Mouse (Mus musculus): ENCODE results near the gene Pde3a.
A peak's percentile ranks its signal among the peaks of the same experiment; 100 is the strongest.

The Pde3a gene

DNA sequence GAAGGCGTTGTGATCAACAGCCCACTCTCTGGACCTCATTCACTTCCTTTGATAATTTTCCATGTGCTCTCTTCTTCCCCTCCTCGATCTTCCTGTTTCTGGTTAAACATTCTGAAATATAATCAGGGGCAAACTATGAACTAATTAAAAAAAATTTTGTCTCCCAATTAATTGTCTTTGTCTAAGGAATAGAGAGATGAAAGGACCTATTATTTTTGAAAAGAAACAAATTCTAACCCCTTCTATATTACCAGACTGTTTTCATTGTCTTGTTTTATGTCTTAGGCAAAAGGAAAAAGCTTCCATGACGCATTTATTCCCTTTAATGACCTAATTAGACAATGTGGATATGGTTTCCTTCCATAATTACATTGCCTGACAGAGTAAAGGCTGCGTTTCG lies 156.4 kb downstream of the Pde3a start:
- no peak for DNase-seq (ENCODE audit: low spot score)

GRCm38 (mm10) chr6:141408758-141409157 lies 159.7 kb downstream of the Pde3a start:
- DNase-seq (ENCODE audit: low spot score), result no peak

DNA sequence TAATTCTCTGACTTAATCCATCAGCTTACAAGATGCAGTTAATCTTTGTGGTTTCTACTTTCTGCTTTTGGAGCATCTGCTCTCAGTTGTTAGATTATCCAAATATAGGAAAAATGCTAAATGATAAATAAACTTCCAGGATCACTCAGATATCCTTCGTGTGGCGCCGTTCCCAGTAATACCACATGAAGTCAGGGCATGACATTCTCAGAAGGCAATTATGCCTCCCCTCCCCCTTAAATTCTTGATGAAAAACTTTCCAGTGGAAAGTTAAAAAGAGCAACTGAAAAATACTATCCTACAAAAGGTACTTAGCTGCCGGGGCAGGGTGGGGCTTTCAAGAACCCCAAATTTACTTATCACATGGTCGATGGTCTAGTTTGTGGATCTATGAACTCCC lies 161.8 kb downstream of the Pde3a start:
- DNase-seq (ENCODE audit: low spot score), result no peak

DNA sequence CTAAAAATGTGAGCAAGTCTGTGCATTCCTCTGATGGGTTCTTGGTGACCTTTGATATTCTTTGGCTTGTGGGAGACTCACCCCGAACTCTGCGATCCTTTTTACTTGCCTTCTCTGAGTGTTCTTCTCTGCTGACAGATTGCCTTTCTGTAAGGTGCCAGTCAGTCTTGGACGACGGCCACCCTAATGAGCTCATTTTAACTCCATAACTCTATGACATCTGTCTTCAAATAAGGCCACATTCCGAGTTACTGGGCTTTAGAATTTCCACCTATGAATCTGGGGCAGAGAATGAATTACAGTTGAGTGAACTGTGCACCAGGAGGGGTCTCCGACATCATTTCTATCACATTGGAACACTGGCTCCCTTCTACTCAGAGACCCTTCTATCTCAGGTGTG lies 176.0 kb downstream of the Pde3a start:
- DNase-seq (ENCODE audit: low spot score), result no peak

GRCm38 (mm10) chr6:141428587-141428986 lies 179.5 kb downstream of the Pde3a start:
- no peak for DNase-seq (ENCODE audit: low spot score)

GRCm38 (mm10) chr6:141430134-141430533 lies 181.1 kb downstream of the Pde3a start:
- DNase-seq (ENCODE audit: low spot score), result no peak

DNA sequence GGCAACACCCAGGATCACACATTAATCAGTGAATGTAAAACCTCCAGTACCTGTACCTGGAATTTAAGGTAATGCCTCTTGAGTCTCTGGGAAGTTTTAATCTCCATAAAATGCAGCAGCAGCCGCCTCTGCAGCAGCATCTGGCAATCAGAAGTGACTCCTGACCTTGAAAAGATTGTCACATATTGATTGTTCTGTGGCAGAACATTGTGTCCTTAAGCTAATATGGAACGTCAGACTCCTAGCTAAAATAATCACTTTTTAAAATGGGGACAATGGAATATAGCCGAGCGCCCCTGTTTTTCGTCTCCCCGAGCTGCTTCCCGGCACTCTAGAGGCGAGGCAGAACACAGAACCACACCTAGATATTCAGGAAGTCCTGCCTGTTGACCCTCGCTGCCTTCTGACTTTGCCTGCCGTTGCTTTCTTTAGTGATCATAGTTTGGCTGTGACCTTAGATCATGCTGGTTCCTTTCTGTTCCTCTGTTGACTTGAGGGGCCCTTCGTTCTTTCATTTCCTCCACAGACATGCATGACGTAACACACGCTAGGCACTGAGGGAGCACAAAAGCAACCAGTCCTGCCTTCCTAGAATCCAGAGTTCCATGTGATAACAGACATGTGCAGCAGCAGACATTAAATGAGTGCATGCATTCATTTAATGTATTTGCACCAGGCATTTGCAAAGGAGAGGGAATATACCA lies 183.4 kb downstream of the Pde3a start:
- DNase-seq (ENCODE audit: low spot score), result no peak

DNA sequence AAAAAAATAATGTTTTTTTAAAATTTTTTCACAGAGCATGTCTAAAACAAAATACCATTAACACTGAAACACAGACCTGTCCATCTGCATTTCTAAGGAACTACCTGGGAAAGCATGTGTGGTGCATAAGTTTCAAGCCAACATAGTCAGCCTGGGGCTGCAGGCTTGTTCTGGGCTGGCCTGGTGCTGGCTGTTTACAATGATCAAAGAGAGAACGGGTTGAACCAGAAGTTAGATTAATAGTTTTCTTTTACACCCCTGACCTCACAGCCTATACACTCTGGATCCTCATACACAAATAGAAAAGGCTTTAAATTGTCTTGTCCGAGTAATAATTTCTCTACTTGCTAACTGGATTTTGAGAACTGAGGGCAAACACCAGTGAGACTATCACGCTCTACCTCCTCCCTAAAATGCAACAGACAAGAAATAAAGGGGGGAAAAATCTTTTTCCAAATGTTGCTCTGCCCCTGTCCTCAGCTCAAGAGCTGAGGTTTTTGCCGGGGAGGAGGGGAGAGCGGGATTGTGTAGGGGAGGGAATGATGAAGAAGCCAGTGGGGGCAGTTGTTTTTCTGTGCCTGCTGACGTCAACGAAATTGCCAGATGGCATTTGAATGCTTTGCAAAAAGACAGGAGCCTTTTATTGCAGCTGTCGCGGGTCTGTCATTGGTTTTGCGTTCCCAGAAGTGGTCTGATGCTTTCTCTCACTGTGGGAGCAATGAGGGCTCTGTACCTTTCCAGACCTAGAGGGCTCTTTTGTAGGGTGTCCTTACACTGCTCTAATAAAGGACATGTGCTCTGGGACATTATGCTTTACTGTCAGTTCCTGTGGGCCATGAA lies 185.1 kb downstream of the Pde3a start:
- peak; percentile 68 for DNase-seq (ENCODE audit: low spot score)

DNA sequence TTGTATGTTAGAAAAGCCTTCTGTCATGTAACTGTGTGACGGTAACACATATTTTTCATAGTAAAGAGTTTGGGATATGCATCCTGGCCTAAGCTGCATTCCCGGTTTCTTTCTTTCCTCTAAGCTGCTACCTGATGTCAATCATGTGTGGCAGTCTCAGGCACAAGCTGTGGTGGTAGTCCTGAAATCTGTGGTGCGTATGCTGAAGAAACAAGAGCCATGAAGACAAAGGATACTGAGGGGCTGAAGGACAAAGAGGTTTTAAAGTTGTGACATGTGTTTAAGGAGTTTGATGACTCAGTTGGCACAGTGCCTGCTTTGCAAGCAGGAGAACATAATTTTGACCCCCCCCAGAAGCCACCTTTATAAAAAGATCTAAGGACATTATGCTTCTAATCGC lies 186.1 kb downstream of the Pde3a start:
- DNase-seq (ENCODE audit: low spot score), result no peak

- no peak for DNase-seq (ENCODE audit: low spot score)
Observed at GRCm38 (mm10) chr6:141439965-141440364, 190.9 kb downstream of the Pde3a start.

GRCm38 (mm10) chr6:141447547-141447946 lies 198.5 kb downstream of the Pde3a start:
- DNase-seq (ENCODE audit: low spot score), result peak; percentile 78

GRCm38 (mm10) chr6:141448886-141449285 lies 199.8 kb downstream of the Pde3a start:
- no peak for DNase-seq (ENCODE audit: low spot score)

DNA sequence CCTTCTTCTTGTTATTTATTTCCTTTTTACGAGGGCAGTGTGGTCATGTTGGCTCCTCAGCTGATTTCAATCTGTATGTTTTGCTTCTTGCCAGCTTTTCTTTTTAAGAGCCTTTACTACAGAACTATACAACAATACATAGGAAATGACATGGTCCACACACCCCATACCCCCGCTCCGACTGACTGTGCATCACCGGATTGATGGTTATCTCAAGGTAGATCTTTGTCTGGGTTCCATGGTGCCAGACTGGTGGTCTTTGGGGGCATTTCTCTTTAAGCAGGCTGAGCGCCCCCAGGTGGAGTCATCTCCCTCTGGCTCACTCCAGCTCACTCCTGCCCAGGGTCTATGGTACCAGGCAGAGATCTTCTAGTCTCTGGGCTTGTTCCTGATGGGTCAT lies 206.3 kb downstream of the Pde3a start:
- DNase-seq (ENCODE audit: low spot score), result no peak

- no peak for DNase-seq (ENCODE audit: low spot score)
Observed at GRCm38 (mm10) chr6:141456591-141456990, 207.5 kb downstream of the Pde3a start.

GRCm38 (mm10) chr6:141470251-141470650 lies 221.2 kb downstream of the Pde3a start:
- DNase-seq (ENCODE audit: low spot score), result no peak

DNA sequence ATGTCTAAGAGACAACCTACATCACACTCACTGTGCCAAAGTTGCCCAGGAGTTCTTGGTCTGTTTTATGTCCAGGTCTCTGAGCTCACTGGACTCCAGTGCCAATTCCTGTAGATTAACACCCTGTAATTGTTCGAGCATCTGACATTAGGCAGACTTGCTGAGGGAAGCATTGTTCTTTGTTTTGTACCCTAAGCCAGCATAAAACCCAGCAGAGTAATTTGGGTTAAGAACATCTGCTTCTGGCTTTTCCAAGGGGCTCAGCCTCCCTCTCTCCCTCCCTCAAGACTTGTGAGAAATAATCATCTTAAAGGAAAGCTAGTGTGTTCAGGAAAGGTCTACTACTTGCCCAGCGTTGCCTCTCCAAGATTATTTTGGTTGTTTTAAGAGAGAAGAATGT lies 225.2 kb downstream of the Pde3a start:
- DNase-seq (ENCODE audit: low spot score), result no peak

DNA sequence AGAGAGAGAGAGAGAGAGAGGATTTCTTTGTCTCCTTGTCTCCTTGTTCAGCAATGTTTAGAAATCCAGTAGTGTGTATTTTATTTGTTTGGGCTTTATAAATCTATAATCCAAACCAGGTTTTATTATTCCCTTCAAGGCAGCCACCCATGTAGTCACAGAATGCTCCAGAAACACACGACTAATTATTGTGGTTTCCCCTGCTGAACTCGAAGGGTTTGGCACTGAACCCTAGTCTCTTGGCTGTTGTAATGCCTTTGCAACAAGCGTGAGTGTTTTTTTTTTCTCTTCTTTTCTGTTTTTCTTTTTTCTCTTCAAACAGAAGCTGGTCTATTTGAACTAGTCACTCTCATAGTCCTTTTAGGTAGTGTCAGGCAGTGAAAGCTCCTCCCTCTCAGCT lies 225.6 kb downstream of the Pde3a start:
- DNase-seq (ENCODE audit: low spot score), result no peak

DNA sequence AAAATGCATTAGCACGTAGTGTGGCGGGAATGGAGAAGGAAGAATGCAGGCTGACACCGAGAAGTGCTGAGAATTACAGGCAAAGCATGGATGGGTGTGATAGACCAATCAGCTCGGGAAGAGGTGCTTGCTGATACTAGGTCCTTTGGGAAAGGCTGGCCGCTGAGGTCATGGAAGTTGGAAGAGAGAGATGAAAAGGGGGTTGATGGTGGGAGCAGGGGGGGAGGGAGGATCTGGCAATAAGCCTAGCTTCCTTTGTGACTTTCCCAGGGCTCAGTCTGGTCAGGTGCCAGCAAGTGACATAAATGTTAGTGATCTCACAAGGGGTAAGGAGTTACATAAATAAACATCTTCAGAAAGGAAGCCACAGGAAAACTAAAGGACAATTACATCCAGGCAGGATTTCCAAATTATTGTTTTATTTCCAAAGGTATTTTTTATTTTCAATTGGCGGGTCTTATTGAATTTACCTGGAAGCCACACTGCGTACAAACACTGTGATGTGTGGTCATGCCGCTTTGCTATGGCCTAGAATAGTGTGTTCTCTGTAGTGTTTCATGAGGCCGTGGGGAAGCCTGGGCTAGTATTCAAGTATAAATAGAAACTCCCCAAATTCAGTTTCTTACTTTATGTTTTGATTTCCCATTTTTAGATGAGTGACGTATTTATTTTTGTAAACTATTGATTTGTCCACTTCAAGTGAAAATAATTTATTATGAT lies 236.4 kb downstream of the Pde3a start:
- no peak for DNase-seq (ENCODE audit: low spot score)

DNA sequence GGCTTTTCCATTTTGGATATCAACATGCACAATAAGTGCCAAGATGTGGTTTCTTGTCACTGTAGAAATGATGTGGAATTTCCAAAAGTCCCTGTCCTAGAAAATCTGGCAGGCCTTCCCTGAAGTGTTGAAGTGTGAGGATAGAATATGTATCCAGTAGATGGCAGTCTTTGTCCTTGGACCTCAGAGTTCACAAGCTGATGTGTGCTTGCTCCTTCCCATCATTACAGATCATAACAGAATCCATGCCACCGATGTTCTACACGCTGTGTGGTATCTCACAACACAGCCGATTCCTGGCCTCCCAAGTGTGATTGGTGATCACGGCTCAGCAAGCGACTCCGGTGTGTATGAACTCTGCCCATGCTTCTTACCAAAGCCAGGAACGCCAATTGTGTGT lies 238.2 kb downstream of the Pde3a start:
- DNase-seq (ENCODE audit: low spot score), result peak; percentile 41

DNA sequence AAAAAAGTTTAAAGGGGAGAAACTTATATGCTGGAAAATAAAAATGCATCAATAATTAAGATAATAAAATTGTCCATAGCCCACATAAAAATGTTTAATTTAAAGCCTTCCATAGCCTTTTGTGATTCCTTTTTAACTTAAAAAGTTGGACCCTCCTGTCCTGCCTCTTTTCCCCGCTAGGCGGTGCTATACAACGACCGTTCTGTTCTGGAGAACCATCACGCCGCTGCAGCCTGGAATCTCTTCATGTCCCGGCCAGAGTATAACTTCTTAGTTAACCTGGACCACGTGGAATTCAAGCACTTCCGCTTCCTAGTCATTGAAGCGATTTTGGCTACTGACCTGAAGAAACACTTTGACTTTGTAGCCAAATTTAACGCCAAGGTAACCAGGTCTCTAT lies 239.6 kb downstream of the Pde3a start:
- peak; percentile 36 for DNase-seq (ENCODE audit: low spot score)

DNA sequence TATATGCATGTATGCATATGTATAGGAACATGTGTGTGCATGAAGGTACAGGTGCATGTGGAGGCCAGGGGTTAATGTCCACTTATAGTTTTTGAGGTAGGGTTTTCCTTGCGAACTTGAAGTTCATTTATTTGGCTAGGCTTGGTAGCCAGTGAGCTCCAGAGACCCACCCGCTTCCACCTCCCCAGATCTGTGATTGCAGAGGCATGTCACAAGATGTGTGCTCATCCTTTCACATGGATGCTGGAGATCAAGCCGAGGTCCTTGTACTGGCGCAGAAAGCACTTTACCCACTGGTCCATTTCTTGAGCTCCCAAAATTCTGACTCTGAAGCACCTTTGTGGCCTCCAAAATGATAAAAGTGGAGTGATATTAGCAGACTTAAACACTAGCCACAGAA lies 245.8 kb downstream of the Pde3a start:
- DNase-seq (ENCODE audit: low spot score), result no peak

- peak; percentile 19 for DNase-seq (ENCODE audit: low spot score)
Observed at GRCm38 (mm10) chr6:141495634-141496418, 246.8 kb downstream of the Pde3a start.
